11 mouse cellular contexts compared by ENCODE assay signal in genomic region chr8:98861664-98862306, GRCm38 (mm10).
A peak's percentile ranks its signal among the peaks of the same experiment; 100 is the strongest.
DNase-seq lines count a peak whose midpoint lies in the region; ATAC-seq lines count a peak whose summit lies in the region.
"Had no signal": no experiment of that assay in that cellular context is flagged by ENCODE, and none has a peak within 500 bp of the region (broad histone marks: within the 10 kb centered on the region; RNA-seq: fewer than 3 reads in every experiment).

No protein-coding gene starts in this region.

- DNase-seq in cerebellum, adult 18-20 months, result peak; percentile 82 to 83
- peak; percentile 81 to 86 for DNase-seq in cerebellum, postnatal 25 days
- DNase-seq in right cerebral cortex, postnatal 10 days (ENCODE audit: low spot score in 2 of 2), result peak; percentile 32 to 37
- DNase-seq in embryonic facial prominence, embryonic 10.5 days (ENCODE audit: low spot score), result no peak
- DNase-seq in lung, postnatal 25 days (ENCODE audit: low spot score), result no peak
- DNase-seq: adrenal gland, postnatal 10 days had no signal

- 54% methylated on average over 2 of the region's 2 CpGs for WGBS in midbrain, embryonic 13.5 days
- 34% methylated on average over 2 of the region's 2 CpGs for WGBS in midbrain, embryonic 15.5 days
- 84% methylated on average over 2 of the region's 2 CpGs for WGBS in embryonic facial prominence, embryonic 10.5 days

- no peak overlapping the region for H3K27ac ChIP-seq in midbrain, embryonic 13.5 days
- H3K27ac ChIP-seq in midbrain, embryonic 15.5 days, result no peak overlapping the region
- no peak overlapping the region for H3K27ac ChIP-seq in embryonic facial prominence, embryonic 10.5 days (replicated peaks)

- no peak overlapping the region for H3K9ac ChIP-seq in midbrain, embryonic 13.5 days (replicated peaks)
- H3K9ac ChIP-seq in midbrain, embryonic 15.5 days, result no peak overlapping the region

- H3K36me3 ChIP-seq in midbrain, embryonic 13.5 days, result no peaks in the 10 kb centered on the region
- no peaks in the 10 kb centered on the region for H3K36me3 ChIP-seq in midbrain, embryonic 15.5 days (replicated peaks)
- no peaks in the 10 kb centered on the region for H3K36me3 ChIP-seq in embryonic facial prominence, embryonic 10.5 days (replicated peaks)

- H3K4me2 ChIP-seq in midbrain, embryonic 13.5 days (replicated peaks), result no peak overlapping the region
- no peak overlapping the region for H3K4me2 ChIP-seq in midbrain, embryonic 15.5 days
- H3K4me2 ChIP-seq: liver, embryonic 11.5 days had no signal

- H3K4me1 ChIP-seq in midbrain, embryonic 13.5 days (replicated peaks), result no peaks in the 10 kb centered on the region
- H3K4me1 ChIP-seq in midbrain, embryonic 15.5 days, result no peaks in the 10 kb centered on the region
- peaks cover 6% of the 10 kb centered on the region; the same call in 1 of the 2 replicates for H3K4me1 ChIP-seq in embryonic facial prominence, embryonic 10.5 days

- no peak overlapping the region for H3K4me3 ChIP-seq in midbrain, embryonic 13.5 days (replicated peaks)
- H3K4me3 ChIP-seq in midbrain, embryonic 15.5 days, result no peak overlapping the region
- H3K4me3 ChIP-seq in embryonic facial prominence, embryonic 10.5 days, result no peak overlapping the region

- ATAC-seq in midbrain, embryonic 13.5 days, result 0 out of 2 replicates have a peak, but pooled peaks have one; percentile 27
- no peak for ATAC-seq in midbrain, embryonic 15.5 days (replicated peaks)
- ATAC-seq: lung, postnatal 0 days; midbrain, embryonic 16.5 days had no signal

- H3K9me3 ChIP-seq in midbrain, embryonic 13.5 days, result no peaks in the 10 kb centered on the region
- no peaks in the 10 kb centered on the region for H3K9me3 ChIP-seq in midbrain, embryonic 15.5 days
- no peaks in the 10 kb centered on the region for H3K9me3 ChIP-seq in embryonic facial prominence, embryonic 10.5 days

- H3K27me3 ChIP-seq in midbrain, embryonic 13.5 days, result no peaks in the 10 kb centered on the region
- no peaks in the 10 kb centered on the region for H3K27me3 ChIP-seq in midbrain, embryonic 15.5 days (replicated peaks)
- H3K27me3 ChIP-seq in embryonic facial prominence, embryonic 10.5 days (replicated peaks; ENCODE audit: low read depth, poor library complexity, severe bottlenecking), result no peaks in the 10 kb centered on the region

Comparison
In these comparisons a context has a peak if more than half of its experiments do, and no peak if none do; other contexts are left out.
1. DNase-seq: peak in cerebellum, adult 18-20 months (2 of 2), cerebellum, postnatal 25 days (2 of 2) and right cerebral cortex, postnatal 10 days (2 of 2); none in embryonic facial prominence, embryonic 10.5 days (single experiment) and lung, postnatal 25 days (single experiment).